In genomic region chr7:28810107-28811066, GRCm38 (mm10) we compare ENCODE assay signal across 8 mouse cellular contexts. TPM values are rescaled to one million over a fixed set of nuclear protein-coding genes. Genes with fewer than 3 reads are reported as not detected.
A peak's percentile ranks its signal among the peaks of the same experiment; 100 is the strongest.
DNase-seq lines count a peak whose midpoint lies in the region; ATAC-seq lines count a peak whose summit lies in the region.

No protein-coding gene starts in this region.

- ATAC-seq in megakaryocyte-erythroid progenitor cell, adult 5-6 weeks (replicated peaks; ENCODE audit: low FRiP score, low TSS enrichment, poor library complexity, severe bottlenecking), result peak; percentile 69

- peak; percentile 98 for DNase-seq in adipocyte (ENCODE audit: low spot score)
- peak; percentile 99 for DNase-seq in embryo, embryonic 10 days (ENCODE audit: low spot score)
- DNase-seq in gastrocnemius, postnatal 10 days, result peak; percentile 98
- DNase-seq in induced T-regulatory cell, adult 2 months (ENCODE audit: low read depth), result peak; percentile 99
- DNase-seq in left cerebral cortex, postnatal 10 days (ENCODE audit: extremely low spot score in 1 of 2, low spot score in 2 of 2), result peak; percentile 98 to 99
- peak; percentile 98 for DNase-seq in right cerebral cortex, postnatal 25 days
- DNase-seq in urinary bladder, postnatal 4 days (ENCODE audit: low spot score in 2 of 2), result peak; percentile 98 to 99

- intact Hi-C loops in left cerebral cortex, postnatal 10 days (cut with DNase I), result no loop called here

RNA-seq across cellular contexts. Expression of gene Hnrnpl, which starts 2.0 kb away (rescaled TPM):
- 100 to 1,000 TPM; 244 to 291 TPM for total RNA-seq in gastrocnemius, postnatal 10 days (2021)
- 100 to 1,000 TPM; 459 to 475 TPM for total RNA-seq in left cerebral cortex, postnatal 10 days (2021)
- total RNA-seq in megakaryocyte-erythroid progenitor cell, adult 5-6 weeks (2014; fragmentation: Nextera tagmentation), result 437 and 487 TPM in 2 replicates
- 350 and 619 TPM in 2 replicates for total RNA-seq in megakaryocyte-erythroid progenitor cell, adult 5-6 weeks (2017)

RNA-seq across cellular contexts. Expression of gene Ech1, which starts 14.6 kb away (rescaled TPM):
- 100 to 1,000 TPM; 182 to 227 TPM for total RNA-seq in gastrocnemius, postnatal 10 days (2021)
- total RNA-seq in left cerebral cortex, postnatal 10 days (2021), result 10 to 100 TPM; 40.8 to 43.3 TPM
- 119 and 130 TPM in 2 replicates for total RNA-seq in megakaryocyte-erythroid progenitor cell, adult 5-6 weeks (2014; fragmentation: Nextera tagmentation)
- 85.5 and 95.0 TPM in 2 replicates for total RNA-seq in megakaryocyte-erythroid progenitor cell, adult 5-6 weeks (2017)

RNA-seq across cellular contexts. Expression of gene Rinl, which starts 21.6 kb away (rescaled TPM):
- total RNA-seq in gastrocnemius, postnatal 10 days (2021), result 1 to 10 TPM in 1 of 2 experiments, under 1 TPM in 1; 0.63 to 1.7 TPM
- 1 to 10 TPM in 1 of 2 experiments, under 1 TPM in 1; 0.83 to 3.5 TPM for total RNA-seq in left cerebral cortex, postnatal 10 days (2021)
- total RNA-seq in megakaryocyte-erythroid progenitor cell, adult 5-6 weeks (2014; fragmentation: Nextera tagmentation), result 21.5 and 26.4 TPM in 2 replicates
- total RNA-seq in megakaryocyte-erythroid progenitor cell, adult 5-6 weeks (2017), result 17.9 and 24.5 TPM in 2 replicates

RNA-seq across cellular contexts. Expression of gene Lgals4, which starts 23.3 kb away (rescaled TPM):
- total RNA-seq in gastrocnemius, postnatal 10 days (2021), result 1 to 10 TPM; 3.7 to 7.4 TPM
- total RNA-seq in left cerebral cortex, postnatal 10 days (2021), result 1 to 10 TPM; 2.4 to 2.7 TPM
- total RNA-seq in megakaryocyte-erythroid progenitor cell, adult 5-6 weeks (2014; fragmentation: Nextera tagmentation), result 8.7 and 23.2 TPM in 2 replicates
- 2.6 and 3.8 TPM in 2 replicates for total RNA-seq in megakaryocyte-erythroid progenitor cell, adult 5-6 weeks (2017)

RNA-seq across cellular contexts. Expression of gene Nfkbib, which starts 43.1 kb away (rescaled TPM):
- 10 to 100 TPM; 17.4 to 18.2 TPM for total RNA-seq in gastrocnemius, postnatal 10 days (2021)
- 10 to 100 TPM; 34.7 to 39.6 TPM for total RNA-seq in left cerebral cortex, postnatal 10 days (2021)
- 34.3 and 39.7 TPM in 2 replicates for total RNA-seq in megakaryocyte-erythroid progenitor cell, adult 5-6 weeks (2014; fragmentation: Nextera tagmentation)
- 10.3 and 12.8 TPM in 2 replicates for total RNA-seq in megakaryocyte-erythroid progenitor cell, adult 5-6 weeks (2017)

Comparison
In these comparisons a context has a peak if more than half of its experiments do, and no peak if none do; other contexts are left out.
1. Peak in every context shown above with its lines: DNase-seq and ATAC-seq.
2. RNA of gene Rinl, which starts 21.6 kb away (total RNA-seq): 17.9 to 26.4 TPM in megakaryocyte-erythroid progenitor cell, adult 5-6 weeks; 0.83 to 3.5 TPM in left cerebral cortex, postnatal 10 days and 0.63 to 1.7 TPM in gastrocnemius, postnatal 10 days; every median in the first group is over 4 times any median in the second.